Mouse (Mus musculus): ENCODE measurements around the gene Smim5.

- TF ChIP-seq POLR2A (IDR thresholded peaks at IDR 0.05; ENCODE audit: low read depth, low read length) (no peak), CTCF (IDR thresholded peaks at IDR 0.05; ENCODE audit: extremely low read depth, insufficient read length, insufficient replicate concordance, low read depth, low read length) (no peak)
Observed at GRCm38 (mm10) chr11:115857936-115858335, 41.8 kb upstream of the Smim5 start.
